Mouse (Mus musculus): ENCODE measurements around the gene Appl2. TPM values are rescaled to one million over a fixed set of nuclear protein-coding genes. Genes with fewer than 3 reads are reported as not detected.
A peak's percentile ranks its signal among the peaks of the same experiment; 100 is the strongest.

Gene Appl2
- polyA plus RNA-seq, 1 experiment: 36.8 TPM

DNA sequence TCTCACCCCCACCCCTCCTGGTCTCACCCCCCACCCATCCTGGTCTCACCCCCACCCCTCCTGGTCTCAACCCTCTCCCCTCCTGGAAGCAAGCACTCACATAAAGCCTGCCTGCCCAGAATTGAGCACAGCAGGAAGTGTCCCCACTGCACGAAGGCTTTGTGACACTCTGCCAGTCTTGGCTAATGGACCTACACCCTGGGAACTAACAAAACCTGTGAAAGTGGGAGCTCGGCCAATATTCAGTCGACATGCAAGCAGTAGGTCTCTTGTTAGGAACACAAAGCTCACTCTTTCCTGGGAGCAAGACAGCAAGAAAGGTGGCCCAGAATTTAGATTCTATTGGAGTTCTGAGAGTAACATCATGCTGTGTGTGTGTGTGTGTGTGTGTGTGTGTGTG lies 17.6 kb downstream of the Appl2 start:
- TF ChIP-seq POLR2A (IDR thresholded peaks at IDR 0.05; ENCODE audit: borderline replicate concordance, extremely low read depth, insufficient read depth, insufficient read length, poor library complexity, severe bottlenecking) (no peak), CTCF (IDR thresholded peaks at IDR 0.05; ENCODE audit: borderline replicate concordance, extremely low read depth, insufficient read depth, insufficient read length) (no peak)
- peak; percentile 94 for DNase-seq (ENCODE audit: low read depth)

DNA sequence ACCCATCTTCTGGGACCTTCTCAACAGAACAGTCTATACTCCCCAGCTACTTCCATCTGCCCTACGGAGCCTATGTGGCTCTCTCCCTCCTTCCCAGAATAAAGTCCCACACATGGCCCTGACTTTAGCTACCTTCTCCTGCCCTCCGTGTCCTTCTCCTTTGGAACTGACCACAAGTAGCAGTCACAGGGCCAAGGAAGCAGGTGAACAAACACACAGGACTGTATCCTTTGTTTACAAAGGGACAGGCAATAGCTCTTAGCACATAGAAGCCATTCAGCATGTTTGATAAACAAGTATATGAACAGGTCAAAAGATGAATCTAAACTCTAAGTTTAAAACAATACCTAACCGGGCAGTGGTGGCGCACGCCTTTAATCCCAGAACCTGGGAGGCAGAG lies 18.7 kb downstream of the Appl2 start:
- TF ChIP-seq CTCF (IDR thresholded peaks at IDR 0.05; ENCODE audit: borderline replicate concordance, extremely low read depth, insufficient read depth, insufficient read length) (no peak), POLR2A (IDR thresholded peaks at IDR 0.05; ENCODE audit: borderline replicate concordance, extremely low read depth, insufficient read depth, insufficient read length, poor library complexity, severe bottlenecking) (no peak)
- no peak for DNase-seq (ENCODE audit: low read depth)

- TF ChIP-seq CTCF (IDR thresholded peaks at IDR 0.05; ENCODE audit: borderline replicate concordance, extremely low read depth, insufficient read depth, insufficient read length) (no peak), POLR2A (IDR thresholded peaks at IDR 0.05; ENCODE audit: borderline replicate concordance, extremely low read depth, insufficient read depth, insufficient read length, poor library complexity, severe bottlenecking) (no peak)
- DNase-seq (ENCODE audit: low read depth): no peak
Measured at GRCm38 (mm10) chr10:83629190-83629781, 19.3 kb downstream of the Appl2 start.

GRCm38 (mm10) chr10:83628241-83628640 lies 20.3 kb downstream of the Appl2 start:
- DNase-seq (ENCODE audit: low read depth): no peak

DNA sequence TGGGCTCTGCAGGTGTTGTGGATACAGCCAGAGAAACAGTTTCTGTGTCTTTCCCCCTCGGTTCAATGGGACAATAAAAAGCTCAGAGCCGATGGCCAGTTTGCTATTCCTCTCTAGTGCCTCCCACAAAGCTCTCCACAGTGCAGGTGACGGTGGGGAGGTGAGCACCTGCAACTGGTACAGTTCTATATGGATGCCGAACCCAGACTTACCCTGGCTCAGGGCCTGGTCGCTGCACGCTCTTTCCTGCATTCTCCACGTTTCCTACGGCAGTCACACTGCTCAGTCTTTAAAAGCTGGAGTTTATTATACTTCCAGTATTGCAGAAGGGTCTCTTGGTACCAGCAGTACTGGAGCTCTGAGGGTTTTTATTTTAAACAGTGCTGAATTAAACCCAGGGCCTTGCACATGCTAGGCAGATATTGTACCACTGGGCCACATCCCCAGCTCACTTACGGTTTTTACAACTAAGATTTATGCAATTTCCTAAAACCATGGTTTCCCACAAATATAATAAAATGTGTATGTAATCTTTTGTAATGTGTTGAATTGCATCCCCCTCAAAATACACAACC lies 21.3 kb downstream of the Appl2 start:
- no peak for DNase-seq (ENCODE audit: low read depth)
- no peak for TF ChIP-seq CTCF (IDR thresholded peaks at IDR 0.05; ENCODE audit: borderline replicate concordance, extremely low read depth, insufficient read depth, insufficient read length)
- TF ChIP-seq POLR2A (IDR thresholded peaks at IDR 0.05; ENCODE audit: borderline replicate concordance, extremely low read depth, insufficient read depth, insufficient read length, poor library complexity, severe bottlenecking): no peak

More at GRCm38 (mm10) chr10:83628241-83628640, 20.3 kb downstream of the Appl2 start:
- TF ChIP-seq CTCF (IDR thresholded peaks at IDR 0.05; ENCODE audit: borderline replicate concordance, extremely low read depth, insufficient read depth, insufficient read length) (no peak), POLR2A (IDR thresholded peaks at IDR 0.05; ENCODE audit: borderline replicate concordance, extremely low read depth, insufficient read depth, insufficient read length, poor library complexity, severe bottlenecking) (no peak)

DNA sequence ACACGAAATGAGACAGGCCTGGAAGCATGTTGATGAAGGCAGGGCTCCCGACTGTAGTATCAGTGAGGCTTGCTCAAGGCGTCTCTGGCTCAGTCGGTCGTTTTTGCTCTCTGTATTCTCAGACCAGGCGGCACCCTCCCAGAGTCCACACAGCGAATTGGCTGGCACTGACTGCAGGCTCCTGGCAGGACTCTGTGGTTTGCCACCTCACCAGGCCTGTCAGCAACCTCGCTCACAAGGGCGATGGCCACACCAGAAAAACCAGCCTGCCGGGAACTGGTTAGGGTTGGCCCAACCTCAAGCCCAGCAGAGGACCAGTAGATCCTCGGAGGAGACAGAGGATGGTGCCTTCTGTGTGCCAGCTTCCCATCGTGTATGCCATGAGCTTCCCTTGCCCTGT lies 23.7 kb downstream of the Appl2 start:
- TF ChIP-seq CTCF (IDR thresholded peaks at IDR 0.05; ENCODE audit: borderline replicate concordance, extremely low read depth, insufficient read depth, insufficient read length) (no peak), POLR2A (IDR thresholded peaks at IDR 0.05; ENCODE audit: borderline replicate concordance, extremely low read depth, insufficient read depth, insufficient read length, poor library complexity, severe bottlenecking) (no peak)
- no peak for DNase-seq (ENCODE audit: low read depth)

GRCm38 (mm10) chr10:83624065-83624464 lies 24.5 kb downstream of the Appl2 start:
- no peak for DNase-seq (ENCODE audit: low read depth)
- no peak for TF ChIP-seq CTCF (IDR thresholded peaks at IDR 0.05; ENCODE audit: borderline replicate concordance, extremely low read depth, insufficient read depth, insufficient read length)
- TF ChIP-seq POLR2A (IDR thresholded peaks at IDR 0.05; ENCODE audit: borderline replicate concordance, extremely low read depth, insufficient read depth, insufficient read length, poor library complexity, severe bottlenecking): no peak

DNA sequence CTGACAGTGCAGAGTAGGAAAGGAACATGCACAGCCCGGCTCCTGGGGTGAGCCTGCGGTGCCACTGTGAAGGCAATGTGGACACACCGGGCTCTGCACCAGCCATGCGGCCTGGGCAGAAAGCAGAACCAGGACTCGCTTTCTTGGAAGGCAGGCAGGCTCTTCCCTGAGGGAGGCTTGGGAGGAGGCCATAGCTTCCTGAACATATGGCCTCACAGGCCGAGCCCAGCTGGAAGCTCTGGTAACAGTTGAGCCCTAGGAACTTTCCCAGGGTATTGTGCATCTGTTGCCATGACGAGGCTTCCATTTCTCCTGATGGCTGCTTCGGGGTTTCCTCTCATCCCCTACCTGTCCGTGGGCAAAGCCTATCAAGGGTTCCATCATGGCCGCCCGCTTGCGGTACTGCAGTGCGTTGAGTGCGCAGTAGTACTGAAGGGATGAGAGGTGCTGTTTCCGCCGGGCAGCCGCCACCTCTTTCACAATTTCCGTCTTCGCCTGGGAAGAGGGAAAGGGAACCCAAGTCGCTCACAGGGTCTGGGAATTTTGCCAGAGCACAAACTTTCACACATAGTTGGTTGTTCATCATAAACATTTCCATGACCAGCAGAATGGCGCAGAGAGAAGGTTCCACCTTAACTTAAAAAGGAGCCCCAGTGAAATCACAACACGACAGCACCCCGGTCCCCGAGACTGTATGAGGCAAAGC lies 28.0 kb downstream of the Appl2 start:
- no peak for TF ChIP-seq CTCF (IDR thresholded peaks at IDR 0.05; ENCODE audit: borderline replicate concordance, extremely low read depth, insufficient read depth, insufficient read length)
- no peak for TF ChIP-seq POLR2A (IDR thresholded peaks at IDR 0.05; ENCODE audit: borderline replicate concordance, extremely low read depth, insufficient read depth, insufficient read length, poor library complexity, severe bottlenecking)
- DNase-seq (ENCODE audit: low read depth): peak; percentile 39

GRCm38 (mm10) chr10:83618819-83619440 lies 29.6 kb downstream of the Appl2 start:
- DNase-seq (ENCODE audit: low read depth): no peak
- TF ChIP-seq POLR2A (IDR thresholded peaks at IDR 0.05; ENCODE audit: borderline replicate concordance, extremely low read depth, insufficient read depth, insufficient read length, poor library complexity, severe bottlenecking) (no peak), CTCF (IDR thresholded peaks at IDR 0.05; ENCODE audit: borderline replicate concordance, extremely low read depth, insufficient read depth, insufficient read length) (no peak)

DNA sequence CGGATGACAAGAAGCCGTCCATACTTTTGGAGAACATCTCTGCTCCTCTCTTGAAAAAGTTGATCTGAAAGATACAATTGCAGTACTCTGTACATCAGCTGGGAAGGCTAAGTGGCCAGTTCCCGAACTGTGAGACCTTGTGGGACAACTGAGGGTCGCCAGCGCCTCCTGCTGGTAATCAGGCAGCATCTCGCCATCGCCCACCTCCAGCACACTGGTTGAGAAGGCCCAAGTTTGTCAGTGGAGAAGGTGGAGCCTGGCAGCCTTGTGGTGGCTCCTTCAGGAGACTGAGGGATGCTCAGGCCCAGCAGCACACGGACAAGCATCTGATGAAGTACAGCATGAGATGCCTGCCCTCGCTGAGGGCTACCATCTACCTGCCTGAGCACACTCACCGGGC lies 31.2 kb downstream of the Appl2 start:
- peak; percentile 65 for TF ChIP-seq CTCF (IDR thresholded peaks at IDR 0.05; ENCODE audit: borderline replicate concordance, extremely low read depth, insufficient read depth, insufficient read length)
- TF ChIP-seq POLR2A (IDR thresholded peaks at IDR 0.05; ENCODE audit: borderline replicate concordance, extremely low read depth, insufficient read depth, insufficient read length, poor library complexity, severe bottlenecking): no peak
- DNase-seq (ENCODE audit: low read depth): peak; percentile 30

GRCm38 (mm10) chr10:83612648-83613215 lies 35.8 kb downstream of the Appl2 start:
- no peak for DNase-seq (ENCODE audit: low read depth)
- TF ChIP-seq POLR2A (IDR thresholded peaks at IDR 0.05; ENCODE audit: borderline replicate concordance, extremely low read depth, insufficient read depth, insufficient read length, poor library complexity, severe bottlenecking): no peak
- no peak for TF ChIP-seq CTCF (IDR thresholded peaks at IDR 0.05; ENCODE audit: borderline replicate concordance, extremely low read depth, insufficient read depth, insufficient read length)
